Mouse (Mus musculus) neural tube, embryonic 10.5 days (tissue): ENCODE measurements around the gene Adprm.

ENCODE experiments used
- DNase-seq: peaks from one replicate; pipeline ENCODE4 v3.0.0-alpha.2; 2017; ENCODE audit warnings: low spot score; ENCODE audit errors: extremely low spot score

The Adprm gene

GRCm38 (mm10) chr11:67077435-67077834, 25.0 kb upstream of the Adprm start:
- DNase-seq: no peak

- DNase-seq: no peak
These were observed 24.4 kb upstream of the Adprm start for GRCm38 (mm10) chr11:67076781-67077180.

- DNase-seq: no peak
These were observed 22.6 kb upstream of the Adprm start for GRCm38 (mm10) chr11:67075036-67075435.

GRCm38 (mm10) chr11:67072615-67073130, 20.3 kb upstream of the Adprm start:
- no peak for DNase-seq

- no peak for DNase-seq
These were observed 15.3 kb upstream of the Adprm start for GRCm38 (mm10) chr11:67067741-67068140.

GRCm38 (mm10) chr11:67062726-67063125, 10.3 kb upstream of the Adprm start:
- no peak for DNase-seq

GRCm38 (mm10) chr11:67061311-67061710, 8.9 kb upstream of the Adprm start:
- no peak for DNase-seq

- no peak for DNase-seq
These were observed 2.5 kb upstream of the Adprm start for GRCm38 (mm10) chr11:67054754-67055365.

GRCm38 (mm10) chr11:67051676-67052320, 596 bp downstream of the Adprm start:
- no peak for DNase-seq

GRCm38 (mm10) chr11:67049256-67049655, 3.1 kb downstream of the Adprm start:
- no peak for DNase-seq

GRCm38 (mm10) chr11:67048496-67048895, 3.9 kb downstream of the Adprm start:
- no peak for DNase-seq

- no peak for DNase-seq
These were observed 5.2 kb downstream of the Adprm start for GRCm38 (mm10) chr11:67047199-67047598.

GRCm38 (mm10) chr11:67044959-67045358, 7.4 kb downstream of the Adprm start:
- DNase-seq: no peak

GRCm38 (mm10) chr11:67043007-67043406, 9.4 kb downstream of the Adprm start:
- no peak for DNase-seq

GRCm38 (mm10) chr11:67040483-67040882, 11.9 kb downstream of the Adprm start:
- DNase-seq: no peak

- DNase-seq: no peak
These were observed 12.6 kb downstream of the Adprm start for GRCm38 (mm10) chr11:67039799-67040198.

GRCm38 (mm10) chr11:67036892-67037291, 15.5 kb downstream of the Adprm start:
- DNase-seq: no peak

- no peak for DNase-seq
These were observed 16.2 kb downstream of the Adprm start for GRCm38 (mm10) chr11:67036229-67036628.

GRCm38 (mm10) chr11:67034775-67035485, 17.5 kb downstream of the Adprm start:
- DNase-seq: no peak

GRCm38 (mm10) chr11:67031603-67031915, 20.8 kb downstream of the Adprm start:
- no peak for DNase-seq

GRCm38 (mm10) chr11:67030904-67031602, 21.3 kb downstream of the Adprm start:
- DNase-seq: no peak
